Mouse (Mus musculus) embryo, embryonic 10.5 days (tissue): ENCODE data around the gene Cbfa2t3.
"Not testable (repeated sequence)": the region's sequence is repeated elsewhere in the genome, so short reads cannot be mapped to it uniquely, and the experiment has no call there.

Source experiments
- DNase-seq: peaks from one replicate; pipeline ENCODE4 v3.0.0-alpha.2; 2015; ENCODE audit warnings: low spot score

Gene Cbfa2t3

DNA sequence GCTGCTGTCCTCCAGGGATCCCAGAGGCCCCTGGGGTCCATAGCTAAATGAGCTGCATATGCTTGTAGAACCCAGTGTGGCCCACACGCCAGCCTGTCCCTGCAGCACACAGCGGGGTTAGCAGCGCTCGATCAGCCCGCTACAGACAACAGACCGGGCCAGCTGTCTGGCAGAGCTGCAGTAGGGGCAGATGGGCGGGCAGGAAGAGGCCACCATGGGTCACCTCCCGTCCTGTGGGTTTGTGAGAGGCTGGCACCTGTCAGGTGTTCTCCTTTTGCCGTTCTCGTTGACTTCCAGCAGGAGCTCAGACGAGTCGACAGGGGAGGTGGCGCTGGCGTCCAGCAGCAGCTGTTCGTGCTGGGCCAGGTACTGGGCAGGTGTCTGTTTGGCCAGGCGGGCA, 60.3 kb downstream of the Cbfa2t3 start:
- no peak for DNase-seq

DNA sequence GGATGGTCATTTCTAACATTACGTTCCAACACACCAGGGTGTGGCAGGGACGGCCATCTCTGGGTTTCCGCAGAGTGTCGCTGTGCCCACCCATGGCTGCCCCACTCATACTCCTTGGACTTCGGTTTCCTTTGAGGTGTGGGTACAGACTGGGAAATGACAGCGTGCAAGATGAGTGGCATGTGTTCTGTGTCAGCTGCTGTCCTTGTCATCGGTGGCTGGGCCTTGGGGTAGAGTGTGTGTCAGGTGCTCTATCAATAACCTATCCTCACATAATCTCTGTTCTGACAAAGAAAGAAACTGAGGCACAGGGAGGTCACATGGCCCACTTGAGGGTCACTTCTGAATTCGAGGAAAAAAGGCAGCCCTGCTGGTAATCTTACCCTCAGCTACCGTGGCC, 61.7 kb downstream of the Cbfa2t3 start:
- DNase-seq, result no peak

DNA sequence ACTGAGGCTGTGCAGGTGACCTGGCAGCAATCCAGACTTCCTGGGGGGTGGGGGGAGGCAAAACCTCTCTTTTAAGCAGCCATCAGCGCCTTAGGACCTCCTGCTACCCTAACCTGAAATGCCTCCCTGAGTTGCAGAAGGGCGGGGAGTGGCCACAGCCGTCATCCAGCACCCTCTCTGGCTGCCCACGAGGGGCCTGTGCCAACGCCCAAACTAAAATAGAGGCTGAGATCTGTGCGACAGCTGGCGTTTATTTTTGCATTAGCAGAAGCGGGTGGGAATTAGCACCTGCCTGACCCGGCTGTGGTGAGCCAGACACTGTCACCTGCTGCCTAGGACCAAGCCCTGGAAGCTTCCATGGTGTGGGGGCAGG, 62.1 kb downstream of the Cbfa2t3 start:
- DNase-seq, result no peak

DNA sequence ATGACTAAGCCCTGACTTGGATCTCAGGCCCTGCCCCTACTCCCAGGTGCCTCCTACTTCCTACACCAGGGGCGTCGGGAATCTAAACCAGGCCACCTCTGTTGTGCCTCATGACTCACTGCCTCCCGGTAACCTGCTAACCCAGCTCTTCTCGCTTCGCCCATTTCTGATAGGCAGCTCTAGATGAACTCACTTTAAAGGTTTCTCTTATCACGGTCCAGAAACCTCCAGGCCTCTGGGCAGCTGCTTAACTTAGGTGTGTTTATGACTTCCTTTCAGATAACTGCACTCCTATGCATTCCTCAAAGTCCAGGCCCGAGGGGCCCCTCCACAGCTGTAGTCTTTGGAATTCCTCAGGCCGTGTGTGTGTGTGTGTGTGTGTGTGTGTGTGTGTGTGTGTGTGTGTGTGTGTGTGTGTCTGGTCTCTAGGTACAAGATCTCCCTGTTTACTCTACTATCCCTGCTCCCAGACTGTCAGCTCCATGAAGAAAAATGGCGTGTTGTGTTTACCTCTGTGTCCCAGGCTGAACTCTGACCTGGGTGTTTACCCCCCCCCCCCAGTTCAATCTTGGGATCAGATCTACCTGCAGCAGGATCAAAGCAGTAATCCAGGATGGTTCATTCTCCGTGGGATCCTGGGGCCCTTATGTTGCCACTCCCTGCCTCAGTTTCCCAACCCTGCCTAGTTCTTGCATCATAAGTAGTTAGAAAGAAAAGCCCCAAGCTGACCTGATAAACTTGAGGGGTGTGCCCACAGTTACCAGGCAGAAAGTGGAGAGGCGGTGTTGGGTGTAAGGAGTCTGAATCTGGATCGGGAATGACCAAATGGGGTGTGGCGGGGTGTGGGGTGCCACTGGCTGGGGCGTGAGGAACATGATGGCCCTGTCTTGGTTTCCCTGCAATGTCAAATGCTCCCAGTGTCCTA, 62.8 kb downstream of the Cbfa2t3 start:
- DNase-seq, result no peak

DNA sequence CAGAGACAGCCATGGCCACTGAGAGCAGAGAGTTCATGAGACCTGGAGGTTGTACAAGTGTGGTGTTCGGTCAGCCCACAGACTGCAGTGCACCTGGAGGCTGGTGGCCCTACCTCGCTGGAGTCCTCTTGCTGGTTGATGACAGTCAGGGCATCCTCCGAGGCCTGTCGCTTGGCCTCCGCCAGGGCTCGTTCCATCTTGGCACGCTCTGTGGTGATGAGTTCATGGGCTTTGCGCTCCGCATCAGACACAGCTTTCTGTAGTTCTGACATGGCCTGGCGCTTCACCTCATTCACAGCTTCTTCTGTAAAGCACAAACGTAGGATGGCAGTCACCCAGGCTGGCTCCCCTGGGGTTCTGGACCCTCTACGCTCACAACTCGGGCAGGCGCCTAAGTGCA, 65.7 kb downstream of the Cbfa2t3 start:
- DNase-seq, result no peak

DNA sequence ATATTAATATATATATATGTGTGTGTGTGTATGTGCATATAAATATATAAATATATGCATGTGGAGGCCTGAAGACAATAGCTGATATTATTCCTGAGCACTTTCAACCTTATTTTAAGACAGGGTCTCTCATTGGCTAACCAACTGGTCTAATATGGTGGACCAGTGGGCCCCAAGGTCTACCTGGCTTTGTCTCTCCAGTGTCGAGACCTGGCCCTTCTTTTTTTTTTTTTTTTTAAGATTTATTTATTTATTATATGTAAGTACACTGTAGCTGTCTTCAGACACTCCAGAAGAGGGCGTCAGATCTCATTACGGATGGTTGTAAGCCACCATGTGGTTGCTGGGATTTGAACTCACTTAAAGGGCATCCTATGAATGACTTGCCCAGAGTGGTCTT, 66.8 kb downstream of the Cbfa2t3 start:
- not testable (repeated sequence) for DNase-seq

DNA sequence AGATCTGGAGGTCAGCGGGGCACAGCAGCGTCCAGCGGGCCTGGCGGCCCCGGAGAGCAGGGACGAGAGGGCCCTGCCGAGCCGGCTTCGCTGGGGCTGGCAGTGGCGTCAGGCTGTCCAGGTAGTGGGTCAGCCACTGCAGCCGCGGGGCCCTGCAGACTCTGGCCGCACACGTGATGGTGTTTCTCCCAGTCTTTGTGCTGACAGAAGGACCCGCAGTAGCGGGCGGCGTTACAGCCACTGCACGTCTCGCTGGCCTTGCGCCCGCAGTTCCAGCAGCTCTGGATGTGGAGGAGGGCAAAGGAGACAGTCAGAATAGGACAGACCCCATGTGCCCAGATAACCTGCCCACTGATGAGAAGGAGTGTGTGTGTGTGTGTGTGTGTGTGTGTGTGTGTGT, 68.2 kb downstream of the Cbfa2t3 start:
- DNase-seq, result no peak

DNA sequence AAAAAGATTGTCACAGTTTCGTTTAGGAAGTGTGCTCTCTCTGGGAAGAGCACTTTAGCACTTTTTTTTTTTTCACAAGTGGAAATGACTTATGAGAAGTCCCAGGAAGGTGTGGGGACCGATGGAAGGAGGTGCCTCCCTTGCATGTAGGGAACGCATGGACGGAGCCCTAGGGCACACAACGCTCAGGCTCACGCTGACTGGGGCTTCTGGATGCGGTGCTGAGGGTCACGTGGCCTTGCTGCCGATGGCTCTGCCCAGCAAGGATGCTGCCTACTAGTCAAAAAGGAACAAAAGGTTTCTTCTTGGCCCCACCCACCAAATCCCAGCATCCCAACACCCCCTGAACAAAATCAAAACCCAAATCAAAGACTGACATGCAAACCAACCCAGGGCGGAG, 69.5 kb downstream of the Cbfa2t3 start:
- no peak for DNase-seq

DNA sequence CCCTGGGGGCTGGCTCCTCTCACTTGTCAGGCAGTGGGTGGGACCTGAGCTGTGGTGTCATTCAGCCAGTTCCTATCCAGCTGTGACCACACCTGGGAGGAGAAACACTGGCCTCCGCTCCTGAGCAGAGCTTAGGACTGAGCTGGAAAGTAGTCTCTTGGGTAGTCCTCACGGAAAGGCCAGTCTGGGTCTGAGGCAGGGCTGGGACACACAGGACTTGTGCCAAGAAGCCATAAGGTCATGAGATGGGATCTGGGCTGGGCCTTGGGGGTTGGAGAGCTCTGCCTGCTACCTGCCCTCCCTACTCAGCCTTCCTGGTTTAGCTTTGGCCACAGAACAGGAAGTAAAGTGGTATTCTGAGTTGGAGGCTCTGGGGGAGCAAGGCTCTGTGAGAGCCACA, 72.0 kb downstream of the Cbfa2t3 start:
- no peak for DNase-seq

DNA sequence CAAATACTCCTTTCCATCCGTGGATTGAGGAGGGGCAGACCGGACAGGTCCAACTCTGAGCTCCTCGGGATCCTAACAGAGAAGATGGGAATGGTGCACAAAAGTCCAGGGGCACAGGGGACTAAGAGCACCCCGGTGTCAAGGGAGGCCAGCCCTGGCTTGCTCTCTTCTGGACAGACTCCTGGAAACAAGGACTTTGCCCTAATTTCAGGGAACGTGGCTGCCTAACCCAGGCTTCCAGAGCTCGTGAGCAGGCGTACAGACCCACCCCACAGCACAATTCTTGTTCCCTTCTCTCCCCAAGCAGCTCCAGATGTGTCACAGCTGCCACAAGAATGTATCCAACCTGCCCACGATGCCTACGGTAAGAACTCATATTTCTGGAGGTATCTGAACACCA, 73.1 kb downstream of the Cbfa2t3 start:
- no peak for DNase-seq

DNA sequence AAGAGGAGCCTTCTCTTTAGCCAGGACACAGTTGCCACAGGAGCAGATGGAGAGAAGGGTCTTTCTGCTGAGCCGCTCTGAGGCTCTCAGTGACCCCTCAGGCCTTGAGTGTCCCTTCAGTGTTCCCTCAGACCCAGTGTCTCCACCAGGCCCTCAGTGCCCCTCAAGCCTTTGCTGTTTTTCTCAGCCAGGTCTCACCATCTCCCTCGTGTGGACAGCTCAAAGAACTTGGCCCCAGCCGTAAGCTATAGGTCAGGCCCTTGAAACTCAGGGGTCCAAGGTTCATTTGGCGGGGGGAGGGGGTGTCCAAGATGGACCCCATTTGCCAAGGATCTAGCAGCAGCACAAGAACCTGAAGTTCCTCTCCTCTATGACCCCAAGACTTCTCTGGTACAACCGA, 74.3 kb downstream of the Cbfa2t3 start:
- no peak for DNase-seq

DNA sequence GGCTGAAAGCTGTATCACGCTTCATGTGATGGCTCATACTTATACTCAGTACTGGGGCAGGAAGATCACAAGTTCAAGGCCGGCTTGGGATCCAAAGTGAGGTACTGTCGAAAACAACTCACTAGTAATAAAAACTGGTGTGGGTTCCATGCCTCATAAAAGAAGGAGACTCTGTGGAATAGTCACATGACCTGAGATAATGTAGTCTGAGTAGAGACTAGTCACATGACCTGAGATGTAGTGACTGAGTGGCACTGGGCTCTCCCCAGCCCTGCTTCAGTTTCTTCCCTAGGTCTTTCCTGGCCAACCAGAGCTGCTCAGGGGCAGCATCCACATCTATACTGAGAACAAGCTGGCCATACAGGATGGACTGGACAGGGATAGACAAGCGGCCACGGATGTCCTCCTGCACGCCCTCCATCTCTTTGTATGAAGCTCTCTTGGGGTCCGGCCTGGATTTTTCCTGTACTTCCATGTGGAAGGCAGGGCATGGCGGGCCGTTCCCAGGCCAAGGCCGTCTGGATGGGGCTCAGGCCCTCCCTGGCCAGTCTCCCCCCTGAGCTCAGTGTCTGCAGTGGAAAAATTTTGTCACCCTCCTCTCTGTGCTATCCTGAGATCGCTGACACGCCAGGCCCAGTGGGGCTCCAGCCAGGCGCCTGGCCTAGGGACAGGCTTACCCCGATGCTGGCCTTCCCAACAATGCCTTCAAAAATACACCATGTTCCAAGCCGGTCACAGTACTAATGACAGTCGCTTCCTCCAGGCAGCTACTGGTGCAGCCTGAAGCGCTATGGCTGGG, 74.9 kb downstream of the Cbfa2t3 start:
- DNase-seq, result no peak

DNA sequence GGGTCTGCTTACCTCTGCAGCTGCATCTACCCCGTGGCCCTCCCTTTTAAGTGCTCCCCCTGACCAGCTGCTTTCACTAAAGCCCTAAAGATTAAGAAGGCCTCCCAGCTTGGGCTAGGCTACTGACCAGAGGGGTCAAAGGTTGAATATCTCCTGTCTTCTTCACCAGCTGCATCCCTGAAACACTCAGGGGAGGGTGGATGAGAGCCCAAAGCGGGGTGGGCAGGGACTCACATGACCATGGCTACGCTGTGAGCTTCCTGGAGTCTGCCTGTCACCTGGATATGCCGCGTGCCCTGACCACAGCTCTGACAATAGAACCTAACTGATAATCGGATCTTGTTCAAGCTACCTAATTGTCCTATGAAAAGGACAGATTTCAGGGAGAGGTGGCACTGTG, 76.2 kb downstream of the Cbfa2t3 start, which contains the start of gene Pabpn1l:
Gene Pabpn1l (minus strand): TSS at position 13 of the 400 bp plus-strand sequence.
- no peak for DNase-seq

DNA sequence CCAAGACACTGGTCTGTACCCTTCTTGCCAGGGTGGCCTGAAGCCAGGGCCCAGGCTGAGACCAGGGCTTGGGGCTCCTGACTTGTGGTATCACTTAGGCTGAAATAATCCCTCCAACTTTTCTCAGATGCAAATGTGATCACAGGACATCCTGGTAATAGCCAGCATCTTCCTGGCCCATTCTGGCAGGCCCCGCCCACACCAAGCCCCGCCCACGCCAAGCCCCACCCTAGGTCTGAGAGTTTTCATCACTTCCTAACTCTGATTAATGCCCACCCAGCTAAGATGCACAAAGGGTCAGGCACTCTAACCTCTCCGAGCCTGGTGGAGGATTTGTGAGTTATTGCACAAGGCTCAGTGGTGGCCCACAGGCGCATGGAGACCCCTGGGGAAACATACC, 78.5 kb downstream of the Cbfa2t3 start:
- DNase-seq, result no peak

DNA sequence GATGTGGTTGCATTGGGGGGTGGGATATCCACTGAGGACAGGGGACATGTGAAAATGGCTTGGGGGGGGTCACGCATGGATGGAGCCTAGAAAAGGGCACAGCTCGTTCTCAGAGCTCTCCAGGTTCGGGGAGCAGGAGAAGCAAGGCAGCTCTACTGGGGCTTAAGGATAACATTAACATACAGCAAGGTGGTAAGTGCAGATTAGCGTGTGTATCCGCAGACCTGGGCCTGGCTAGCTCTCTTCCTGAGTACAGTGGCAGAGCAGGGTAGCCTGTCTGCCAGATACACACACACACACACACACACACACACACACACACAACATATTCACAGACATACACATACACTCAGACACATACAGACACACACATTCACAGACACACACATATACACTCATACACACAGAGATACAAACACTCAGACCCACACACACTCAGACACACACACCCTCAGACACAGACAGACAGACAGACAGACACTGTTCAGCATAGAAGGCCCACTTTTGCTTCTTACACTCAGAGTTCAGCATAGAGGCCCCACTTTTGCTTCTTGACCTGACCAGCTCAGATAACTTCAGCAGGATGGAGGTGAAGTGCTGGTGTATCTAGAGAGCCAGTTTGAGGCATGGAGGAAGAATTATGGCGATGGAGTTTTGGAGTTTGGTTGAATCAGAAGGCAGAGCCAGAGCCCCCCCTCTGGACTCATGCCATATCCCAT, 80.1 kb downstream of the Cbfa2t3 start:
- no peak for DNase-seq

DNA sequence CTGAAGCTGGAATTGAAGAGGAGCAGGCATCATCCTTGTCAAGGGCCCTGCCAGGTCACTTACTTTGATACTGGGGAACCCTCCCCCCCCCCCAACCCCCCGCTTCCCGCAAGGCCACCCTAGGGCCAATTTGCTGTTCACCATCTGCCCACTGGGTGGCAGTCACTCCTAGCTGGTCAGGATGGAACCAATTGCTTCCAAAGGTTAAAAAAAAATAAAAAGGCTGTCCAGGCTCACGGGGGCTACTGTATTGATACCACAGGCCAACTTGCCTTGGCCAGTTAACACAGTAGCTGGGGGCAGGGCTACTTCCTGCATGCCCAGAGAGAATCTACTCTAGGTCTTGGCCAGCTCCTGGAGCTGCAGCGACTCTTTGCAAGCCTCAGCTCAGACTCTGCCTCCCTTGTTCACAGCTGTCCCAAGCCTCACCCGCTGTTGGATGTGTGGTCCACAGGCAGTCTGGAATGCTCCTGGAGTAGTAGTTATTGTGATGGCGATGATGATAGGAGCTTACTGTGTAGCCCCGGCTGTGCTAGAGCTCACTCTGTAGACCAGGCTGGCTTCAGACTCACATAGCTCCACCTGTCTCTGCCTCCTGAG, 80.9 kb downstream of the Cbfa2t3 start:
- DNase-seq, result peak; percentile 87

DNA sequence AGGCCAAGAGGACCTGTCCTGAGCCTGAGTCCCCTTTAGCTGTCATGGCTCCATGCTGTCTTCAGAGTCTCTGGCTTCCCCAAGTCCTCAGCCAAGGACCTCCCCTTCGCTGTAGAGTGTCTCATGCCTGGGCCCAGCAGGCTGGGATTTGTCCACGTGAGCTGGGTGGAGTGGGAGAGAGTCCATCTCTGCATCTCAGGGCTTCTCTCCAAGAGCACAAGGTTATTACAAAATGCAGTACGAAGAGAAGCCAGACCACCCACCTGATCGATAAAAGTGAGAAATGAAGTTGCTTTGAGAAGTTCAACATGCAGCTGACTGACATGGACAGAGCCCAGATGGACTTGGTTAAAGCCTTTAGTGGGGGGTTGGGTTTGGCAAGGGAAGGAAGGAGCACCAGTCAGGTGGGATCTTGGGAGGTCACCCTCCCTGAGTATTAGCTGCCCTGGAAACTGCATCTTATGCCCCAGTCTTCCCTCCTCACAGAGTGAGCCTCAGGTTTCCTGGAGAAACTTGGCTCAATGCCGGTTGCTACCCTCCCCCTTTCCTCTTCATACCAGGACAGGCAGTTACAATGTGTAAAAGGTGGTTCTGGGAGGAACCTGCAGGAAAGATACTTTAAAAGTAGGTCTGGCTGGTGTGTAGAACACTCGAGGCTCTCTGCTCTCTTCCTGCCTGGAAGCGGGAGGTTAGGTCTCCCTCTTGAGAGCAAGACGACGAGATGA, 82.6 kb downstream of the Cbfa2t3 start:
- no peak for DNase-seq

DNA sequence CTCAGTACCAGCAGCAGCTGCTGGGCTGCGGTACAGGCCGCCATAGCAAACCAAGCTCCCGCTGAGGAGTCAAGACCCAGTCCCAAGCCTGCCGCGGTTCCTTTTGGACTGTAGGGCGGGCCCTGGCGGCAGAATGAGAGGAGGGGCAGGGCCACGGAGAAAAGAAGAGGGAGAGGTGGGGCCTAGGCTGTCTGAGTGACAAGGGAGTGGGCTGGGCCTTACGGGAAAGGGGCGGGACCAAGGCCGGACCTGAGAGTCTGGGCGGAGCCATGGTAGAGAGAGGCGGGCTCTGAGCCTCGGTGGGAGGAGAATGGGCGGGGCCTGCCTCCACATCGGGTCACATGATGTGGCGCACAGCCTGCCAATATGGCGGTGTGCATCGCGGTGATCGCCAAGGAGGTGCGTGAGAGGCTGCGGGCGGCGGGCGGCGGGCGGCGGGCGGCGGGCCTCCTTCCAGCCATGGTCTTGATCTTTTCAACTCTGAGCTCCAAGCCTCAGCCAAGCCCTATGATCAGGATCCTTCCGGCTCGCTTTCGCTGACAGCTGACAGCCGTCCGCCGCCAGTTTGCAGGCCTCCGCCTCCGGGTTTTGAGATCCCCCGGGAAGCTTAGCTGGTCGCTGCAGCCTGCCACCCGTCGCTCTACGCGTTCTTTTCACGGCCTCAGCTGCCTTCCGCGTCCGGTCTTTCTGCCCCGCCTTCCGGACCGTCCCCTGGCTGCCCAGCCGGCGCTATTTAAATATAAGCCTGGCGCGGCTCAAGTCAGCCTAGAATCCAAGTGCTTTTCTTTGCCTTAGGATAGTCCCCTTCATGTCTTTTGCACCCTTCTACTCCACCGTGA, 87.4 kb downstream of the Cbfa2t3 start, which contains the start of the genes Galns and Trappc2l:
Gene Galns (minus strand): TSS at position 169 of the 839 bp plus-strand sequence.
Gene Trappc2l (plus strand): TSS at position 346 of the 839 bp plus-strand sequence.
- peak; percentile 100 for DNase-seq

DNA sequence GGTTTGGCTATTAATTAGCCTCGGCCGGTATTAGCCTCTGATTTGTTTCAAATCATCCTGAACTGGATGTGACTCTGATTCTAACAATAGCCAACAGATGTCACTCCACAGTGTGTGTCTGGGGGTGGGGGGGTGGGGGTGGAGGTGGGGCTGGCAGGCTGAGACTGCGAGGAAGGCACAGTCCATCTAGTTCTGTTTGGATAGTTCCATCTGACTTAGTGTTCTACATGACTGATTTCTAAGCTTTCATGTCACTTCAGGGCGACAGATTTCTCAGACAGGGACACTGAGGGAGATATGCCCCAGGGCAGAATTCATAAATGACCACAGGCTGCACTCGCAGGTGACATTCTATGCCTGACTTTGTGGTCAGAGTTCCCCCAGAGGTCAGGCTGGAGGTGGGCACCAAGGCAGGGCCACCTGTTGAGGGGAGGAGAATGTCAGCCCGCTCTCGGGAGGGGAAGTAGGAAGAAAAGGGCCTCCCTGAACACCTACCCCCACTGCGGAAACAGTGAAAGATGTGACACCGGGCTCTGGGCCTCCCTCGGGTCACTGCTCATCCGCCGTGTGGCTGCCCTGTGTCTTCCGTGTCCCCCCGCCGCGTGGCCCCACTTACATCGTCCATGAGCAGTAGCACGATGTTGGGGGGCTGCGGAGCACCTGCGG, 88.2 kb downstream of the Cbfa2t3 start:
- no peak for DNase-seq

DNA sequence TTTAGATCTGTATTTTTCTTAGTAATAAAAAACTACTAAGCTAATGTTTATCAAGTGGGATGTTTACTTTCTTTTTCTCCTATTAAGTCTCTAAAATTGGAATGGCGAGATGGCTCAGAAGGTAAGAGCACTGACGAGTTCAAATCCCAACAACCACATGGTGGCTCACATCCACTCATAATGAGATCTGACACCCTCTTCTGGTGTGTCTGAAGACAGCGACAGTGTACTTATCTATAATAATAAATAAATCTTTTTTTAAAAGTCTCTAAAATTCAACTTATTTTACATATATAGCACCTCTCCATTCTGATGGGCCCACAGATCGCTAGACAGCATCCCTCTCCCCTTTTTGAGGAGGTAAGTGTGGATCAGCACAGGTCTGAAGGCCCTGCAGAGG, 88.7 kb downstream of the Cbfa2t3 start:
- no peak for DNase-seq
